Mouse (Mus musculus) left cerebral cortex, adult 11 months (tissue): ENCODE measurements around the gene Pdss2.

Experiments used
- DNase-seq: peaks from one replicate; pipeline ENCODE4 v3.0.0; 2022; ENCODE audit warnings: low spot score

The Pdss2 gene

DNA sequence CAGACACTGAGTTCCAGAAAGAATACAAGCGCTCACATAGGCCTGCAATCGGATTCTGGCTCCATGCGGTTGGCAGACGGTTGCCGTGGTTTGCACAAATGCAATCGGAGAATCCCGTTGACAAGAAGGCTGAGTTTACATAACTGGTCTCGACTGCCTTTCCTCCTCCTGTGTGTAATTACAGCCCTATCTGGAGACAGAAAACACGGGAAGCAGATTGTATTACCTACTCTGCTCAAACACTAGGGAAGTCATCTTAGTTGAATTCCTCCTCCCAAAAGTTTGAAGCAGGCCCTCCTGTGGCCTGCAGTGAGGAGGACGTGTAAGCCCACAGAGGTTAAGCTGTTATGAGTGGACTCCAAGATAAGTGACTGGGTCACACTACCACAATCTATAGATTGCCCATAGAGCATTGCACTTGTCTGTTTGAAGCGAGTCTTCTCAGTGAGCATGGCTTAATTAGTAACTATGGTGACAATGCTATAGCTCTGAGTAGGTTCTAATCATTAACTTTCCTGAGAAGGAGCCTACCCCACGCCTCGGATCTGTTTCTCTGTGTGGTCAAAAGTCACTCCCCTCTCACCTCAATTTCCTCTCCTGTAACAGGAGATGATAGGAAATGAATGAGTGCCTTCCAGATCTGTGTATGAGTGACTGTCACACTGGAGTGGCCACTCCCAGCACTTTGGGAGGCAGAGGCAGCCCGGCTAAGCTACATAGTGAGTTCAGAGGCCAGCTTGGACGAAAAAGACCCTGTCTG is 219.9 kb downstream of the Pdss2 start:
- DNase-seq: no peak

DNA sequence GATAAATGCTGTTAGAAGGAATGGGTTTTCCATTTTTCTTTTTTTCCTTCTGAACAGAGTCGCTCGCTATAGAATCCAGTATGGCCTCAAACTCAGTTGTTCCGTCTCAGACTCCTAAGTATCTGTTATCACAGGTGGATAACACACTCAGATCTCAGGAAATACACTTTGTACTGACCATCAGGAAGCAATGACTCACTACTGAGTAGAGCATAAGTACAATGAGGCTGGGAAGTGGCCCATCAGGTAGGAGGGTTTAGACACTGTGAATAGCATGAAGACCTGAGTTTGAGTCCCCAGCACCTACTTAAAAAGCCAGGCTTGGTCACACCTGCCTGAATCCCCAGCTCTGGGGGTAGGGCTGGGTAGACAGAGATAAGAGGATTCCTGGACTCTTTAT is 227.4 kb downstream of the Pdss2 start:
- DNase-seq: no peak

DNA sequence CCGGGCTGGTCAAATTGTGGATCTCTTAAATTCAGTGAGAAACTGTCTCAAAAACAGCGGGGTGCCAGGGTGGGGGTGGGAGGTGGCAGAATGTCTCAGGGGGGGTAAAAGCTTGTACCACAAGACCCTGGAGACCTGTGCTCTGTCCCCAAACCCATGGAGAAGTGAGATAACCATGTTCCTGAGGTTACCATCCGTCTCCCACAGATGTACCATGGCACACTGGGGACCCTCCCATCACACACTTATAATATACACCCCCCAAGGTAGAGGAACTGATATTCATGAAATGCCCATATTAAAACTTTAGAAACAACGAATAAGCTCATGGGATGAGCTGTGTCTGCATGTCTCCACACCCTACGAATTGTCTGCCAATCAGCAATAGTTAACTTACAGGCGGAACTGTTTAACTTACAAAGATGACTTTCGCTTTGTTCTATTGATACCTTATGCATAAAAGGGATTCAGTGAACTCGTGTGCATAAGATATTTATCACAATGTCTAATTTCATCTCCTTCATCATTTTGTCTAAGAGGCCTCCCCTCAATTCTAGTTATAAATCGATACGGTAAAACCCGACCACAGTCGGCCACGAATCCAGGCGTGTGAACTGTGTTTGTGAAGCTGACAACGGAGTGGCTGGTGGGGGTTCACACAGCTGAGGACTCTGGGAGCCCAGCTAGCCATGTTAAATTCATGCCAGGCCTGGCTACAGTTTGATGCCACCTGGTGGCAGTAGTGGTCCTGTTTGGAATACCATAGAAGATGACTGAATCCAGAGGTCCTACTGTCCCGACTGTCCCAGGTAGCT is 230.8 kb downstream of the Pdss2 start:
- peak; percentile 63 for DNase-seq

DNA sequence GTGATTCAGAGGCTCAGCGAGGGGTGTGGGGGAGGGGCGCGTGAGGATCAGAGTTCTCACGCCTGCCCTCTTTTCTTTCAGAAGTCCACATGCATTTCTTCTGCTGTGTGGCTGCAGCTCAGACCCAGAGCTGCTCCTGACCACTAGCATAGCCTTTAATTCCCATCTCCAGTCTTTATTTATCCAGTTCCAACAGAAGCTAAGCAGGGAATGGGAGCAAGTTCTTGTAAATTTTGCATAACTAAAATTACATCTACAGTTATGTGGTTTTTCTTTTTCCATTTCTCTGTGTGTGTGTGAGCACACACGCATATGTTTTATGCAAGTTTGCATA is 231.3 kb downstream of the Pdss2 start:
- no peak for DNase-seq

DNA sequence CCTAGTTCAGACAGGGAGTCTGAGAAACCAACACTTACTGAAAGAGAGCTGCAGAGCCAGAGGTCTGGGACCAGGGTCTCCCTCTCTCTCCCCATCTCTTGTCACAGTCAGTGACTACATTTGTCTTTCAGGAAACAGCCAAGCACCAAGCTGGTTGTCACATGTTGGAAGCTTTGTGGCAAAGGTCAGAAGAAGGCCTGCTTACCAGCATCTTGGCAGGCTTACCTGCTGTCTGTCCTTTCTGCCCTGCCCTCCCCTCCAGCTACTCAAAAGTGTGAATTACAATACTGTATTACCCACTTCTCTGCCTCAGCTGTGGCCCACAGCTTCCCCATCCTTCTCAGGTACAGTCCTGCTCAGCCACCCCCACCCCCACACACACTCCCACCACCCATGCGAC is 232.9 kb downstream of the Pdss2 start:
- no peak for DNase-seq

DNA sequence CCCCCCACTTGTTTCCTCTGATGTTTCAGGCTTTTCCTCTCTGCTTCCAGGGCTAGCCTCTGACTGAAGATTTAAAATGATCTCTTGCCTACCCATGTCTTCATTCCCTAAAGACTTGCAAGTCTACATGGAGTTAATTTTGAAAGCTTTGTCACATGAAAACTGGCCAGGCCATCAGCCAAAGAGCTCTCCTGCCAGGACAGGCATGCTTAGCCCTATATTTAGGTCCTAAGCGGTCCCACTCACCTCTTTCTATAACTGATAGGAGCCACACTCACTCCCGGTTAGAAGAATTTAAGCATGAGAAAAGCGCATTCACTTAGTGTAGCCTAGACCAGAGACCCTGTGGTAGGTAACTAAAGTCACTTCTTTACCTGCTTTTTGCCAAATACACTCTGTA is 233.4 kb downstream of the Pdss2 start:
- DNase-seq: no peak

DNA sequence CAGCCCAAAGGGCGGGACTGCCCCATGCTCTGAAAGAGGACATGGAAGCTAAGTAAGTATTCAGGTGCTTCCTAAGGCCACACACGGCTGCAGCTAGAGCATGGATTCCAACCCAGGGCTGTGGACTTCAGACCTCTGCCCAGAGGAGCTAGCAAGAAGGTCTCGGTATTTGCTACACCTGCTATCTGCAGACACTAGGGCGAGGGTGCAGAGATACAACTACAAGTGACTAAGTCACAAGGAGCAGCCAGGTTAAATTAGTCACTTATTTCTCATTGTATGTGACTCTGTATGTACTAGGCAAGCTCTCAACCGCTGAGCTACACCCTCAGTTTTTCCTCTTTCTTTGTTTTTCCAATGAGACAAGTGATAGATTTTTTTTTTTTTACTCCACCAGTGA is 241.5 kb downstream of the Pdss2 start:
- no peak for DNase-seq

DNA sequence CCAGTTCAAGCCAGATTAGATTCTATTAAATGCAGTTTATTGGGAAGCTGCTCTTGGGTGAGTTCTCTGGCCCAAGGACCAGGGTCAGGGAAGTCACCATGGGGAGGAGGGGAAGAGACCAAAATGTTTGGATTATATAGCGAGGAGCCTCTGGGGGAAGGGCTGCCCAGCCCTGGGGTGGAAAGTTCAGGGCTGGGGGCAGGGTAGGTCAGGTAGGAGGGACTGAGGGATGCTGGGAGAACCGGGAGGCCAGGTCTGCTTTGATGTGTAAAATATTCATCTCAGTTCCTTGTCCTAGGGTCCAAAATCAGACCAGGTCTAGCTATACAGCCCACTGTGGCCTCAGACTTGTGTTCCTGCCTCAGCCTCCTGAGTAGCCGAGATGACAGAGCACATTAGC is 241.9 kb downstream of the Pdss2 start:
- DNase-seq: no peak

DNA sequence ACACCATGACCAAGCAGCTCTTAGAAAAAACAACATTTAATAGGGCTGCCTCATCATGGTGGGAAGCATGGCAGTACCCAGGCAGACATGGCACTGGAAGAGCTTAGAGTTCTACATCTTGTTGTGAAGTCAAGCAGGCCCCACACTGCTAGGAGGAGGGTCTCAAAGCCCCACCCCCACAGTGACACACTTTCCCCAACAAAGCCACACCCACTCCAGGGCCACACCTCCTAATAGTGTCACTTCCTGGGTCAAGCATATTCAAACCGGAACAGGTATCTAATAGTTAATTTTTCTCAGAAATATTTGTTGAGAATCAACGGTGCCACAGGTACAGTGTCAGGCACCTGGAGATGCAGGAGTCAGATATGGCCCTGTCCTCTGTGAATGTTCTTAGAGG is 244.9 kb downstream of the Pdss2 start:
- DNase-seq: no peak

DNA sequence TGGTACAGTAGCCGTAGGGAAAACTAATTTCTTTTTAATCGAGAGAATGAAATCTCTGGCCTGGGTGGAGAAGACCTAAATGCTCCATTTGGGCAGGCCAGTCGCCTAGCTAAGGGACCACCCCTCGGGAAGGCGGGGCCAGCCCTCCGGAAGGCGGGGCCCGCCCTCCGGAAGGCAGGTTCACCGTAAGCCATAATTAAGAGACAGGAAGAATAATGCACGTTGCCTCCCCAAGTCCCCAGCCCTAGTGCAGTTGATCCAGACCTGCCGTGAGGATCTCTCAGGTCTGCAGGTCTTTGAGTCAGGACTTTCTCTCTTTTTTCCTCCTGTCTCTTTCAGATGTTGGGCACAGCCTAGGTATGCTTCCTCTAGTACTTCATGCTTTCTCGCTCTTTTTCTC is 246.4 kb downstream of the Pdss2 start:
- no peak for DNase-seq

DNA sequence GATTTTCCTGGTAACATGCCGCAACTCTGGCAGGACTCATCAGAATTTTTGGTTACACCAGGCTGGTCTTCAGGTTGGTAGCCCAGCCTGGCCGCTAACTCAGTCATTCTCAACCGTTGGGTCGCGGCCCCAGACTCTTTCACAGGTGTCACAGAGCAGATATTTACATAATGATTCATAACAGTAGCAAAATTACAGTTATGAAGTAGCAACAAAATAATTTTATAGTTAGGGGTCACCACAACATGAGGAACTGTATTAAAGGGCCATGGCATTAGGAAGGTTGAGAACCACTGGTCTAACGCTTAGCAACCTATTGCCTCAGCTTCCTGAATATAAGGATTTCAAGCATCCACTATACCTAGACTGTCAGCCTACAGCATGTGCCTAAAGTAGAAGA is 247.0 kb downstream of the Pdss2 start:
- DNase-seq: no peak

DNA sequence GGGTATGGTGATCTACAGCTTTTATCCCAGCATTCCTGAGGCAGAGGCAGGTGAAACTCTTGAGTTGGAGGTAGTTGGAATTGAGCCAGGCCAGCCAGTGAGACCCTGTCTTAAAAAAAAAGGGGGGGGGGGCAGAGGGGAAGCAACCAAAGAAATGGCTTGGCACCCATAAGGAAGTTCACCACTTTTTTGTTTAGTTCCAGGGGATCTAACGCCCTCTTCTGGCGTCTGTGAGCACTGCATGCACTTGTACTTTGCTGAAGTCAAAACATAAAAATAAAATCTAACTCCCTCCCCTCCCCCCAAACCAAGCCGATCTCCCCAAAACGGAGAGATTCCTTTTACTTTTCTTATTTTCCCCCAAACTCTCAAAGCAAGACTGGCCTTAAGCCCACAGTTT is 254.1 kb downstream of the Pdss2 start:
- no peak for DNase-seq

DNA sequence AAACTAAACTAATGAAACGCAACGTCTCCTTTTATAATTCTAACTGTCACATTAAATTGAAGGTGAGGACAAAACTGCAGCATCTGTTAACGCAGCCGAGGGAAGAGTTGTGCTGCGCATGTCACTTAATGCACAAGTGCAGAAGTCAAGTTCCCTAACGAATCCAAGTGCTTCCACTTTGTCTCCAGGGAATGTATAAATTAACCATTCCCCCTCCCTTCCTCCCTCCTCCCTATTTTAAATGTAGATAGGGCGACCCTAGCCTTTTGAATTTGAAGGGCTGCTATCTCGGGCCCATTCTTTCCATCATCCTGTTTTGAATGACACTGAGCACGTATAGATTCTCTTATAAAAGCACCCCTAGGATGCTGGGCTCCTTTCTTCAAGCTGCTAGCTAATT is 256.2 kb downstream of the Pdss2 start:
- no peak for DNase-seq

DNA sequence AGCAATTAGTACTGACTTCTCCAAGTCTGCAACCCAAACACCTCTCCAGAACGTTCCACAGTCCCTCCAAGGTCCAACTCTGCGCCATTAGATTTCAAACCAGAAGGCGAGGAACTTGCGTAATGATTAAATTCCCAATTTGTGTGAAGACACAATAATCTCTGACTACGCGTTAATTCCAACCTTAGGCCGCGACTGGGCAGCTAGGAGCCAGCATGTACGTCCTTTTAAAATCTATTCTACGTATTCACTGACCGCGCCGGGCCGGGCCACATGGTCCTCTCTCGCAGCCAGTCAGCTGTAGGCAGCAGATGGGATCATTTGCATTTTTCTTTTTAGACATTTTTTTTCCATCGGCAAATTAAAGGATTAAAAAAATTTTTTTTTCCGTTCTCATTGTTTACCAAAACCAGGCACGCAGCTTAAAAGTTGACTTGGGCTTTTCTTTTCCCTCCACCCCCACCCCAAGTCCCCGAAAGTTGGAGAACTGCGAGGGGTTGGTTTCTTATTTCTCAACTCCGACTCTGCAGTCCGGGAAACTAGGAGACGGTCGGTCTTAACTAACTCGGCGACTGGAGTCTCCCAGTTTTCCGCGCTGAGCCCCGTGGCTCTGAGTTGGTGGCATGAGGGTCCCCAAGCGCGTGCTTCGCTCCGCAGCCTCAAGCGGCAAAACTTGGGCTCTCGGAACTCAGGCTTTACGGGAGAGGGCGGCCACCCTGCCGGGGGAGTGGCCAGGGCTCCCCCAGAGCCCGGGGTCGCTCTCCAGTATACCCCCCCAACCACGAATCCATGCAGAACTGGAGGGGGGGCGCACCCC is 256.8 kb downstream of the Pdss2 start:
- DNase-seq: no peak

DNA sequence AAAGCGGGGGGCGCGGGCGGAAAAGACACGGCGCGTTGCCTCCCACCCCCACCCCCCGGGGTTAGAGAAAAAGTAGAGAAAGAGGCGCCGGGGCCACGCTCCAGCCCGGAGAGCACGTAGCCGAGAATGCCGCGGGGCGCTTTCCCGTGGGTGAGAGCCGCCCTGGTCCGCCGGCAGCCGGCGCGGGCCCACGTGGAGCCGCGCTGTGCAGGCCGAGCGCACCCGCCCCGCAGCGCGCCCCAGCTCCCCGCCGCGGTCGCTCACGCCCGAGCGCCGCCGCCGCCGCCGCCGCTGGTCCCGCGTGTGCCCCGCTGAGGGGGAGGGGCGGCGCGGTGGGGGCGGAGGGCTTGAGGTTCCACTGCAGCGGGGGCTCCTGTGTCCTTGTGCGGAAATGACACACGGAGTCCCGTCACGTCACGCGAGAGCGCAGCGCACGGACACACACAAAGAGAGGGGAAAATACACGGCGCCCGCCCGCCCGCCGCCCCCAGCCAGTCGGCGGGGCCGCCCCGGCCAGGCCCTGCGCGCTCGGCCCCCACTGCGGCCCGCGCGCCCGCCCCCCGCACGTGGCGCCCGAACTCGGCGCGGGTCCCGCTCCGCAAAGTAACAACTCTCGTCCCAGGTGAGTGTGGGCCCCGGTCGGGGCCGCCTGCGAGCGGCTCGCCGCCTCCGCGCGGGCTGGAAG is 257.6 kb downstream of the Pdss2 start, which contains the start of gene Bend3:
Gene Bend3, plus strand, starts transcription at position 81 of the 685 bp plus-strand sequence.
- peak; percentile 35 for DNase-seq

DNA sequence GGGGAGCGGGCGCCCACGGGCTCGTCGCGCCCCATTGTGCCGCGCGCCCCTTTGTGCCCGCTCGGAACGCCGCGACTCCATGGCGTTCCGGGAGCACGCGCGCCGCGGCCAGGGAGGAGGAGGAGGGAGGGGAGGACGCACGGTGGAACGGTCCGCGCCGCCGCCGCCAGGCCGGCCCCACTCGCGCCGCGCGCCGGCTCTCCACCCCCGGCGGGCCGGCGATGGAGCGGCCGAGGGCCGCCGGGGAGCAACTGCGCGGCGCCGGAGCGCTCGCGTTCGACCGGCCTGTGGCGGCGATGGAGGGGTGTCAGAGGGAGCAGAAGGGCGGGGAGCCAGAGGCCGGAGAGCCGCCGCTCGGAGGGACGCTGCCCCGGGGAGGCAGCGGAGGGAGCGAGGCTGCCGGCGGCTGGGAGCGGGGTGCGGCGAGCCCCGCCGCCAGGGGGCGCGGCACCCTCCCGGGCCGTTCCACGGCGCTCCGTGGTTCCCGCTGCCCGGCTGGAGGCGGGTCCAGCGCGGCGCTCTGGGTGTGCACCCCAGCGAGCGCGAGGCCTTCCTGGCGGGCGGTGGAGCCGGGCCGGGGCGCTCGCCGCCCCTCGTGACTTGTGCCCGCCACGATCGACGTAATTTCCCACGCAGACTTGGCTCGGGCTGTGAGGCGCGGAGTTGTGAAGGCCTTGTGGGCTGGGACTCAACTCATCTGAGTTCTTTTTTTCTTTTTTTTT is 258.3 kb downstream of the Pdss2 start:
- DNase-seq: peak; percentile 65

DNA sequence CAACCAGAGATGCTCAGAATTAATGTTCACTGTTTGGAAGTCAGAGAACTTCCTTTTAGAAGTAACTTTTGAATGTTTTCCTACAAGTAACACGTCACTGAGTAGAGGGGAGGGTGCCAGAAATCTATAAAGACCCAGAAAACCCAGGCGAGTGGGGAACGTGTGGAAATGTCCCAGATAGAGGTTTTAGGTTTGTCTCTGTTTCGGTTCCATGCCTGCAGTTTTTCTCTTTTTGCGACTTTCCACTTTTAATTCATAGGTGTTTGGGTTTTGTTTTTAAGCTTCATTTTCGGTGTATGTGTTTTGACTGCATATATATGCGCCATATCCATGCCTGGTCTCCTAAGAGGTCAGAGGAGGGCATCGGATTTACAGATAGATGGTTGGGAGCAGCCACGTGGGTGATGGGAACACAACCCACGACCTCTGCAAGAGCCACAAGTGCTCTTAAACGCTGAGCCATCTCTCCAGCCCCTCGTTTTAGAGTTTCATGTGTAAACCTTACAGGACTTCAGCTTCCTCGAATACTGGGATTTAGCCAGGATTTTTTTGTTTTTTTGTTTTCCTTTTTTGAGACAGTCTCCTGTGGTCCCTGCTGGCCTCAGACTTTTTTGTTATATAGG is 259.1 kb downstream of the Pdss2 start:
- DNase-seq: no peak

DNA sequence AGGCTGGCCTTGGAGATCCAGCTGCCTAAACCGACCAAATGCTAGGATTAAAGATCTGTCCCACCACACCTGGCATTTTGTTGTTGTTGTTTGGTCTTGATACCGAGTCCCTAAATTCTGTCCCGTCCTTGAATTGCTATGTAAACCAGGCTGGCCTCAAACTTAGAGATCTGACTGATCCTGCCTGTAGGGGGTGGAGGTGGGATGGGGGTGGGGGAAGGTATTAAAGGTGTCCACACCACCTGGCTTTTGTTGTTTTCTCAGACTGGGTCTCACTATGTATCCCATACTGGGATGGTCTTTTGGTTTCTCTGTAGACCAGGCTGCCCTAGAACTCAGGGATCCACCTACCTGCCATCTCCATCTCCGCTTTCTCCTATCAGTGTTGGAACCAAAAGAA is 259.9 kb downstream of the Pdss2 start:
- no peak for DNase-seq

DNA sequence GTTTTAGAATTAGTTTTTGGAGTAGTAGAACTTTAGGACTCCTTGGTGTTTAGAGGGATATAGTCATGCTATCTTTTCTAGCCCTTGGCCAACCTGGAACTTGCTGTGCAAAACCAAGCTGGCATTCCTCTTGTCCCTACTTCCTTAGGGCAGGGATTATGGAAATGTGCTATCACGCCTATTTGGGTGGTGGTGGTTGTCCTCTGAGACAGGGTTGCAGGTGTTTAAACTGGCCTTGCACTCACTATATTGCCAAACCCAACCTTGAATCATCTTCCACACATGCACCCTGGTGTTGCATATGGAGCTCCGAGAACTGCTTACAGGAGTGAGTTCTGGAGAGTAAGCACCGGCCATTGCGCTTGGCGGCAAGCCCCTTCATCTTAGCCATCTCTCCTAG is 260.7 kb downstream of the Pdss2 start:
- DNase-seq: no peak

DNA sequence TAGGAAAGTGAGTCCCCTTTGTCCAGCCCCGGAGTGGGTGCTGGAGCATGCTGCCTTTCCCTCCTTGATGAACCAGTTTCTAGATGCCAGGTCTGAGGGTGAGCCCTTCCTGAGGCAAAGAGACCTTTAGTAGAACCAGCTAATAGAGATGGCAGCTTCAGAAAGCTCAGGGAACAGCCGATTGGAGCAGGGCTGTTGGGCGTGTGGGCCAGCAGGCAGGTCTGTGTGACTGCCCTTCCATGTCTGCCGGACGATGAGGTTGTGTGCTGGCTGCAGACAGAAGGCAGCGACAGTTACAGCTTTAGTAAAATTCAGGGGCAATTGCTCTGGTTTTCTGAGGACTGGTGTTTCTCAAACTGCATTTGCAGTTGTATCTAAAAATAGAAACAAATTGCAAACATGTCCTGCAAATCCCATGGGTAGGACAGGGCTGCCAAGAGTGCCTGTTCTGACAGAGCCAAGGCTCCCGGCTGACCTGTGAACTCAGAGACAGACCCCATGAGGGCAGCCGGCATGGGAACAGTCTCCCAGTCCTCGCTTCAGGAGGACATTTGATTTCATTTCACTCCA is 262.2 kb downstream of the Pdss2 start:
- no peak for DNase-seq
